Mouse (Mus musculus) liver, postnatal 0 days (tissue): ENCODE measurements around the gene Dppa5a. TPM values are rescaled to one million over a fixed set of nuclear protein-coding genes. Genes with fewer than 3 reads are reported as not detected.
"Not testable (repeated sequence)": the region's sequence is repeated elsewhere in the genome, so short reads cannot be mapped to it uniquely, and the experiment has no call there.

Source experiments
- ATAC-seq: fragments of 200-750 bp; cut with Nextera tagmentation; 2 replicates; pipeline ENCODE4 v1.8.0; 2017; ENCODE audit warnings: mild to moderate bottlenecking, moderate library complexity
- DNase-seq: peaks from one replicate; pipeline ENCODE4 v3.0.0-alpha.2; 2016
- H3K27ac ChIP-seq: fragments of 300-500 bp; sonication (generic); 2 replicates; pipeline ENCODE4 v1.5.1; 2014; ENCODE audit warnings: antibody characterized with exemption, moderate library complexity, mild to moderate bottlenecking, low read depth
- H3K27me3 ChIP-seq: fragments of 300-500 bp; sonication (generic); 2 replicates; pipeline ENCODE4 v1.6.1; 2014; ENCODE audit warnings: low read length, control low read depth, mixed read lengths; ENCODE audit not compliant: insufficient read depth
- H3K36me3 ChIP-seq: fragments of 300-500 bp; sonication (generic); replicated peaks from 2 replicates; pipeline ENCODE4 v1.6.1; 2014; ENCODE audit warnings: mild to moderate bottlenecking, control low read depth, low read length, moderate library complexity, mixed read lengths; ENCODE audit not compliant: insufficient read depth
- H3K4me1 ChIP-seq: fragments of 300-500 bp; sonication (generic); 2 replicates; pipeline ENCODE4 v1.6.1; 2014; ENCODE audit warnings: antibody characterized with exemption, mild to moderate bottlenecking, control low read depth; ENCODE audit not compliant: insufficient read depth
- H3K4me2 ChIP-seq: fragments of 300-500 bp; sonication (generic); 2 replicates; pipeline ENCODE4 v1.6.1; 2014; ENCODE audit warnings: low read depth, mild to moderate bottlenecking, low read length, moderate library complexity, mixed read lengths
- H3K4me3 ChIP-seq: fragments of 300-500 bp; sonication (generic); 2 replicates; pipeline ENCODE4 v1.5.1; 2014; ENCODE audit warnings: low read depth, low read length
- H3K9ac ChIP-seq: fragments of 300-500 bp; sonication (generic); replicated peaks from 2 replicates; pipeline ENCODE4 v1.6.1; 2014; ENCODE audit warnings: mild to moderate bottlenecking, moderate library complexity
- H3K9me3 ChIP-seq: fragments of 300-500 bp; sonication (generic); 2 replicates; pipeline ENCODE4 v1.6.1; 2016; ENCODE audit warnings: mild to moderate bottlenecking, control low read depth, low read length, mixed read lengths
- CTCF ChIP-seq: sonication (generic); IDR thresholded peaks from 2 replicates; pipeline ENCODE4 v1.5.1; 2016; ENCODE audit warnings: antibody characterized with exemption, low read depth
- EP300 ChIP-seq: IDR thresholded peaks from 2 replicates; pipeline ENCODE4 v1.6.1; 2016; ENCODE audit warnings: antibody characterized with exemption, low read depth, mild to moderate bottlenecking
- WGBS: fragments of 180-500 bp; shearing (Covaris S2); extraction: QIAGEN DNeasy Blood & Tissue Kit; methylation state at CpG from one replicate; pipeline ENCODE4 v1.1.7; 2014; ENCODE audit not compliant: insufficient replicate concordance; 5-methylcytosine and 5-hydroxymethylcytosine counted together
- polyA plus RNA-seq: library from polyadenylated mRNA; unstranded; fragments of >200 nt; fragmentation: Nextera tagmentation; extraction: Ambion mirVana; gene quantifications from 2 replicates; pipeline ENCODE4 v1.2.1, GENCODE M21; 2015

Gene Dppa5a
- polyA plus RNA-seq = not detected in 2 replicates

DNA sequence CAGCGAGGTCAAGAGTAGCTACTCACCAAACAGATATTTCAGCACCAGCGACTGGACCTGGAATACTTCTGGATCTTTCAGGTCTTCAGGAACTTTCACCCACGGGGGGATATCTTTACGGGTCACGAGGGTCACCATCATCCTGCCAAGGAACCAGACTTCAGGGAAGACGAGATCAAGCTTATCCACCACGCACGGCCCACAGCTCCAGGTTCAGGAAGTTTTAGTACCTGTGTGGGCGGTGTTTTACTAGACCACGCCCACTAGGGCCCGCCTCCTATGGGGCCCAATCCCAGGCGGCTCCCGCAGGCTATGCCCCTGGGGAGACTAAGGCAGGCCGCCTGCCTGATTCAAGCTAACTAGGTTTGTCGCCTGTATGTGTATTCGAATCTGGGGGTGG lies at the start of gene Dppa5a:
Dppa5a (minus strand) TSS at position 219 of the 400 bp plus-strand sequence.
- WGBS = 75% methylated on average over 16 of the region's 16 CpGs
- not testable (repeated sequence) for H3K4me2 ChIP-seq, H3K27me3 ChIP-seq, H3K4me3 ChIP-seq, H3K4me1 ChIP-seq, H3K9ac ChIP-seq, H3K36me3 ChIP-seq, ATAC-seq, DNase-seq, H3K27ac ChIP-seq, H3K9me3 ChIP-seq

DNA sequence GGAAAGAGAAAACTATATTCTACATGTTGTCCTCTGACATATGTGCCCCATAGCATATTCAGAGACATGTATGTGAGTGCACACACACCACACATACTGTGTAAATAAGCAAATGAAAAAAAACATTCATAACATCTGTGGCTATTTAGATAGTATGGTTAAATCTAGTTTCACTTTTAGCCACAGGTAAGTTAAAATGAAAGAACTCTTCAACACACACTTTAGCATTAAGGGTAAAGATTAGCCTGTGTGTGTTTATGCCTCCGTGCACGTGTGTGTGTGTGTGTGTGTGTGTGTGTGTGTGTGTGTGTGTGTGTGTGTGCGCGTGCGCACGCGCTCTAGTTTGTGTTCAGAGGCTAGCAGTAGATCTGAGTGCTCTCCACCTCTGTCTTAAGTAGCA lies 33.6 kb upstream of the Dppa5a start:
- H3K4me2 ChIP-seq = no peak overlapping the region
- no peak overlapping the region for H3K27ac ChIP-seq
- no peaks in the 10 kb centered on the region for H3K9me3 ChIP-seq
- H3K4me1 ChIP-seq = no peaks in the 10 kb centered on the region
- no peak for ATAC-seq
- H3K9ac ChIP-seq = no peak overlapping the region
- DNase-seq = no peak
- TF ChIP-seq CTCF (no peak), EP300 (no peak)
- WGBS = 86% methylated on average over 7 of the region's 7 CpGs
- H3K27me3 ChIP-seq = peaks cover 12% of the 10 kb centered on the region
- no peaks in the 10 kb centered on the region for H3K36me3 ChIP-seq
- no peak overlapping the region for H3K4me3 ChIP-seq

DNA sequence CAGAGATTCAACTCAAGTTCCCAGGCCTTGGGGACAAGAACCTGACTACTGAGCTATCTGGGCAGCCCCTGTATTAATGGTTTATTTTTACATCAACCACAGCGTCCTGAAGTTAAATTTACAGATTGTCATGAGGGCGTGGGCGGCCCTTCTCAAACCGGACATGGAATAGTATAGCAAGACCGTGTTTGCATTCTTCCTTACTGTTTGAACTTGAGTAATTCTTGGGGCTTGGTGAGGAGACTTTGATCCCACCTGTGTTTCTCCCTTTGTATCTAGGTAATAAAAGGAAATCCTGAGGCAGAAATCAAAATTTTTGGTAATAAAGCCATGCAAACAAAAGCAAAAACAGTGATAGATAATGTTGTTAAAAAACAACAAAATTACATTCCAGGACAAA lies 32.6 kb upstream of the Dppa5a start:
- Histone ChIP-seq H3K4me3 (no peak overlapping the region), H3K4me2 (no peak overlapping the region), H3K4me1 (peaks cover 5% of the 10 kb centered on the region), H3K9ac (no peak overlapping the region), H3K9me3 (no peaks in the 10 kb centered on the region), H3K27me3 (peaks cover 23% of the 10 kb centered on the region), H3K27ac (no peak overlapping the region), H3K36me3 (no peaks in the 10 kb centered on the region)
- no peak for TF ChIP-seq CTCF
- no peak for TF ChIP-seq EP300
- DNase-seq = no peak
- ATAC-seq = no peak
- 63% methylated on average over 5 of the region's 5 CpGs for WGBS

DNA sequence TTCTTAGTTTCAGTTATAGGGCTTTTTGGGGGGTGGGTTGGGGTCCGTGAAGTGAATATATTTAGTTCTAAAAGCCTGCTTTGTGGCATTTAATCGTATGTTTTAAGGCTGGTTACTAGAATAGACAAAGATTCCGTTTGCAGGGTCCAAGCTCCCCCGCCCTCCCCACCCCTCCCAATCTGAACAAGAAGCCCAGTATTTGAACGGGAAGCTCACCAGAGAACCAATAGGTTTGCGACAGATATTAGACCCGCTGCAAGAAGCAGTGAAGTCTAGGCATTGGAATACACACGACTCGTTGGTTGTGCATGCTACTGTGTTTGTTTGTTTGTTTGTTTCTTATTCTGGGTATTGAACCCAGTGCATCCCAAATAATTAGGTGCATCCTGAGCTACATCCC lies 28.5 kb upstream of the Dppa5a start:
- Histone ChIP-seq H3K4me1 (peaks cover 7% of the 10 kb centered on the region), H3K4me3 (no peak overlapping the region; the same call in 1 of the 2 replicates), H3K36me3 (no peaks in the 10 kb centered on the region), H3K27ac (no peak overlapping the region), H3K27me3 (peaks cover 54% of the 10 kb centered on the region), H3K4me2 (no peak overlapping the region), H3K9ac (no peak overlapping the region), H3K9me3 (no peaks in the 10 kb centered on the region)
- no peak for DNase-seq
- TF ChIP-seq EP300 (no peak), CTCF (no peak)
- ATAC-seq = no peak
- WGBS = 48% methylated on average over 9 of the region's 9 CpGs

DNA sequence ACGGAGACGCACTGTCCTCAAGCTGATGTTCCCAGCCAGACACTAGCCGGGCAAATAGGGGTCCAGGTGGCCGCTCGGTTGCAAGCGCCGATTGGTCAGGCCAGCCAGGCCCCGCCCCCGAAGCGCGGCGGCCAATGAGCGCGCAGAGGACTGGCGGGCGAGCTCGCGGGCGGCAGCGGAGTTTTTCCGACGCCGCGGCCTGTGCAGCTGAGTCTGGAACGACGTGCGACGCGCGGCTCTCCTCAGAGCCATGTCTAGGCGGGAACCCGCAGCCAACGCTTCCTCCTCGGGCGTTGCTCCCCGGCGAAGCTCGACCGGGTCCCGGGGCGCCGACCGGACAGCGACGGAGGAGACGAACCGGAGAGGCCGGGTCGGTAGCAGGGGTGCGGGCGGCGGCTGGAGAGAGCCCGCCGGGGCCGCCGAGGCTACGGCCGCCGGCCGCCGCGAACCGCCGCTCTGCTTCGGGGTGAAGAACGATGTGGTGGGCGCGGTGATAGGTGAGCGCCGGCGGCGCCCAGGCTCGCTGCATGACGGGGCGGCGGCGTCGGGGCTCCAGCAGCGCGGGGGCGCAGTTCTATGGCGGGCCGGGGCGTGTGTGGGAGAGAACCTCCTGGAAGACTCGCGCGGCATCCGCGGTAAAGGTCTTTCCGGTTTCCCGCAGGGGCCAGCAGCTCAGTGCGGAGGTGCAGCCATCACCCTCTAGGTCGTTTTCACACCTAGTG lies 27.8 kb upstream of the Dppa5a start, which contains the start of gene Ddx43:
Ddx43 (plus strand) TSS at position 148 of the 722 bp plus-strand sequence.
- H3K4me1 ChIP-seq = peaks cover 7% of the 10 kb centered on the region
- H3K36me3 ChIP-seq = no peaks in the 10 kb centered on the region
- WGBS = 6% methylated on average over 79 of the region's 93 CpGs
- H3K9ac ChIP-seq = no peak within 1 kb of the TSS
- DNase-seq (peak; percentile 58), ATAC-seq (peak; percentile 56)
- peaks cover 54% of the 10 kb centered on the region for H3K27me3 ChIP-seq
- TF ChIP-seq CTCF = no peak
- TF ChIP-seq EP300 = no peak
- no peak within 1 kb of the TSS for H3K27ac ChIP-seq
- peak within 1 kb of the TSS; percentile 39 for H3K4me3 ChIP-seq
- H3K4me2 ChIP-seq = peak within 1 kb of the TSS; percentile 64
- H3K9me3 ChIP-seq = no peaks in the 10 kb centered on the region

DNA sequence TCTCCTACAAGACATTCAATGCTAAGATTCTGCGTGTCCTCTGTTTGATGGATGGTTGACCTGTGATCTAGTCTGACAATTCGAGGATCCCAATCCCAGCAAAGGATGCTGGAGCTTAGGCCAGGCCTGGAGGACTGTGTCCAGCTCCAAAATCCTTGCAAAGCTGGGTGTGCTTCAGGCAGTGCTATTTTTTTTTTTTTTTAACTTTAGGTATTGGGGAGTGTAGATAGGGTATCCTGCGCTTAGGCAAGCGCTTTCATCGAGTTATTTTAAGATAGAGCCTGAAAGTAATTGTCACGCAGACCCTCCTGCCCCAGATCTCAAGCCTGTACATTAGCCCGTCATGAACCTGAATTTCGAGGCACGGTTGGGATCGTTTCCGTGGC lies 27.3 kb upstream of the Dppa5a start:
- Histone ChIP-seq H3K9ac (no peak overlapping the region), H3K4me3 (peak overlapping the region; percentile 39), H3K4me2 (peak overlapping the region; percentile 64; the same call in 1 of the 2 replicates), H3K27ac (no peak overlapping the region), H3K36me3 (no peaks in the 10 kb centered on the region), H3K9me3 (no peaks in the 10 kb centered on the region), H3K4me1 (peaks cover 7% of the 10 kb centered on the region), H3K27me3 (peaks cover 54% of the 10 kb centered on the region)
- 37% methylated on average over 11 of the region's 11 CpGs for WGBS
- no peak for ATAC-seq
- TF ChIP-seq CTCF = no peak
- TF ChIP-seq EP300 = no peak
- DNase-seq = no peak
